Mouse (Mus musculus) heart, postnatal 0 days (tissue): ENCODE data around the gene Ipp. TPM values are rescaled to one million over a fixed set of nuclear protein-coding genes. Genes with fewer than 3 reads are reported as not detected.

Experiments
- ATAC-seq: fragments of 200-750 bp; cut with Nextera tagmentation; 2 replicates; pipeline ENCODE4 v1.8.0; 2017; ENCODE audit warnings: low read depth, moderate number of reproducible peaks, moderate library complexity; ENCODE audit not compliant: insufficient read depth
- DNase-seq: peaks from one replicate; pipeline ENCODE4 v3.0.0-alpha.2; 2016; ENCODE audit warnings: low spot score
- H3K27ac ChIP-seq: fragments of 300-500 bp; sonication (generic); 2 replicates; pipeline ENCODE4 v1.5.1; 2014; ENCODE audit warnings: low read depth, mild to moderate bottlenecking
- H3K27me3 ChIP-seq: fragments of 300-500 bp; sonication (generic); 2 replicates; pipeline ENCODE4 v1.6.1; 2014; ENCODE audit warnings: low read length, mixed read lengths; ENCODE audit not compliant: control insufficient read depth, insufficient read depth
- H3K36me3 ChIP-seq: fragments of 300-500 bp; sonication (generic); replicated peaks from 2 replicates; pipeline ENCODE4 v1.6.1; 2014; ENCODE audit warnings: low read length, mixed read lengths; ENCODE audit not compliant: control insufficient read depth, insufficient read depth
- H3K4me1 ChIP-seq: fragments of 300-500 bp; sonication (generic); 2 replicates; pipeline ENCODE4 v1.6.1; 2014; ENCODE audit warnings: antibody characterized with exemption; ENCODE audit not compliant: control insufficient read depth, insufficient read depth
- H3K4me2 ChIP-seq: fragments of 300-500 bp; sonication (generic); 2 replicates; pipeline ENCODE4 v1.6.1; 2014; ENCODE audit warnings: low read depth, mild to moderate bottlenecking, low read length, moderate library complexity
- H3K4me3 ChIP-seq: fragments of 300-500 bp; sonication (generic); 2 replicates; pipeline ENCODE4 v1.5.1; 2014; ENCODE audit warnings: low read depth, low read length
- H3K9ac ChIP-seq: fragments of 300-500 bp; sonication (generic); replicated peaks from 2 replicates; pipeline ENCODE4 v1.6.1; 2014; ENCODE audit warnings: low read depth, low read length, mixed read lengths
- H3K9me3 ChIP-seq: fragments of 300-500 bp; sonication (generic); replicated peaks from 2 replicates; pipeline ENCODE4 v1.6.1; 2016; ENCODE audit warnings: low read length; ENCODE audit not compliant: control insufficient read depth
- CTCF ChIP-seq: IDR thresholded peaks from 2 replicates; pipeline ENCODE4 v1.5.1; 2016; ENCODE audit warnings: antibody characterized with exemption, control low read depth, low read depth
- EP300 ChIP-seq: IDR thresholded peaks from 2 replicates; pipeline ENCODE4 v1.6.1; 2016; ENCODE audit warnings: antibody characterized with exemption, low read depth
- WGBS: fragments of 180-500 bp; shearing (Covaris S2); extraction: QIAGEN DNeasy Blood & Tissue Kit; methylation state at CpG from one replicate; pipeline ENCODE4 v1.1.7; 2014; 5-methylcytosine and 5-hydroxymethylcytosine counted together
- polyA plus RNA-seq: library from polyadenylated mRNA; unstranded; fragments of >200 nt; fragmentation: Nextera tagmentation; extraction: Ambion mirVana; gene quantifications from 2 replicates; pipeline ENCODE4 v1.2.1, GENCODE M21; 2015
- total RNA-seq: library from RNA; depleted of rRNA; stranded (reverse); fragments of >200 nt; gene quantifications from 2 replicates; pipeline ENCODE4 v1.2.3, GENCODE M21; 2014; ENCODE audit warnings: low replicate concordance; rRNA removed

Ipp gene
- total and polyA plus RNA-seq, 2 experiments from 2014 or later = 6.2 to 15.9 TPM

GRCm38 (mm10) chr4:116555413-116556300, 48.3 kb downstream of the Ipp start, which contains the start of gene Tmem69:
Gene Tmem69 (minus strand): TSS chr4:116555936.
- Histone ChIP-seq H3K9ac (peak within 1 kb of the TSS; percentile 91), H3K4me3 (peak within 1 kb of the TSS; percentile 99), H3K9me3 (no peaks in the 10 kb centered on the region), H3K36me3 (peaks cover 20% of the 10 kb centered on the region), H3K4me2 (peak within 1 kb of the TSS; percentile 81), H3K27ac (peak within 1 kb of the TSS; percentile 99), H3K4me1 (peaks cover 15% of the 10 kb centered on the region), H3K27me3 (no peaks in the 10 kb centered on the region)
- TF ChIP-seq EP300 = no peak
- no peak for TF ChIP-seq CTCF
- 4% methylated on average over 23 of the region's 23 CpGs for WGBS
- DNase-seq (peak; percentile 73), ATAC-seq (no peak)

DNA sequence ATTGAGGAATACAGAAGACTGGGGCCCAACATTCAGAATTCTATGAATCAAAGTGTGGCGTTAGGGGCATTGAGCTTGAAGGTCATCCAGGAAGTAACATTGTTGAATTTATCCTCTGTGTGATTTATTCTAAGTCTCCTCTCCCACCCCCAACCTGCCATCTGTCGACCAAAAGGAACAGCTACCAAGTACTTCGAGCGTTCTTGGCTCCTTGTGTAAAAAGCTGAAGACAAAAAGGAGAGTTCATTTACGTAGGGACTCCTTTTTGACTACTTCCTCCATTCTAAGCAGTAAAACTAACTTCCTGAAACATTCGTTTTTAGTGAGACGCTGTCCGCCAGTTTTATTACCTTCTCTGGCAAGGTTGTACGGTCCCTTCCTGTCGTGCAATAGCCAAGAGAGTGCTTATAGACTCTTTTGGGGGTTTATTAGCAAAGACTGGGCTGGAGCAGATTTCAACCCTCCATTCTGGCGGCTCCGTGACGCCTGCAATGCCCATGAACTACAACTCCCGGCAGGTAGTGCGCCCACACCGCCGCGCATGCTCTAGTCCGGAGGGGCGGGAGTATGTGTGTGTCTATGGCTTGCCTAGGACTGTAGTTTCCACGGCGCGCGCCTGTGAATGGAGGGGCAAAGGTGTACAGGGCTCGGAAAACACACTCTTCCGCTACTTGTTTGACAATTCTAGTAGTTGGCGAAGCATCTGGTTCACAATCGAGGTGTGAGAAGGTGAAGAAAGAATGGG, 49.4 kb downstream of the Ipp start:
- DNase-seq (peak; percentile 93), ATAC-seq (peak; percentile 92)
- Histone ChIP-seq H3K4me2 (peak overlapping the region; percentile 81), H3K36me3 (peaks cover 20% of the 10 kb centered on the region), H3K27me3 (no peaks in the 10 kb centered on the region), H3K27ac (peak overlapping the region; percentile 99), H3K9ac (peak overlapping the region; percentile 91), H3K9me3 (no peaks in the 10 kb centered on the region), H3K4me1 (peaks cover 15% of the 10 kb centered on the region), H3K4me3 (peak overlapping the region; percentile 99)
- TF ChIP-seq CTCF (no peak), EP300 (no peak)
- under 1% methylated on average over 28 of the region's 28 CpGs for WGBS

DNA sequence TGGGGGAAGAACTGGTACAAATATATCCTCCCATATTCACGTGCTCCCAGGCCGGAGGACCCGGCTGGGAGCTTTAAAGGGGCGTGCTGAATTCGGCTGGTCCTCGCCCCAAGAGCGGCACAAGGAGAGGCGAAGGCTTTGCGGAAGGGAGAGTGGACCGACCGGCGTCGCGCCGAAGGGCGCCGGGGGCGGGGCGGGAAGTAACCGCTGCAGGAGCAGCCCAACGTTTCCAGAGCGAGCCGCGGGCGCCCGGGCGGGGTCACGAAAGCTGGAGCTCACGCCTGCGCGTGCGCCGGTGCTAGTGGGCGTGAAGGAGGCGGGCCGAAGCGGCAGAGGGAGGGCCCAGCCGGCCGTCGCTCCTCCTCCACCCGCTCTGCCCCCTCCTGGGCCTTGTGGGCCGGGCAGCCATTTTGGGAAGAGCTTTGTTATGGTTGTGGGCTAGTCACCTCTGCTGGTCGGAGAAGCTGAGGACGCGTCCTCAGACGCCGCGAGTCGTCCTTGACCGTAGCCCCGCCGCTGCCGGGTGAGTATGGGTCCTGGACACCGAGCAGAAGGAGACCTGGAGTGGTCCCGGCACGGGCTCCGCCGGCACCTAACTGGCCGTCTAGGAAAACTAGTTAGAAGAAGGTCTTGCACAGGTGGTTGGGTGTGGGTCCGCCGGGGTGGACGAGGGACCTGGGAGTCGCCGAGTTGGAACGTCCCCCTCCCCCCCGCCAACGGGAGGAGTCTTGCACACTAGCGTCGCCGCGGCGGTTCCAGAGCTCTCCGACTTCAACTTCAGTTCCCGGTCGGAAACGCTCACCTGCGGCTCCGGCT, 50.2 kb downstream of the Ipp start, which contains the start of gene Gpbp1l1:
Gene Gpbp1l1 (plus strand): TSS at position 353 of the 816 bp plus-strand sequence.
- peak within 1 kb of the TSS; percentile 81 for H3K4me2 ChIP-seq
- no peaks in the 10 kb centered on the region for H3K9me3 ChIP-seq
- peak within 1 kb of the TSS; percentile 99 for H3K4me3 ChIP-seq
- H3K9ac ChIP-seq = peak within 1 kb of the TSS; percentile 91
- DNase-seq = peak; percentile 97
- ATAC-seq = peak; percentile 97
- under 1% methylated on average over 78 of the region's 78 CpGs for WGBS
- H3K36me3 ChIP-seq = peaks cover 16% of the 10 kb centered on the region
- peaks cover 15% of the 10 kb centered on the region for H3K4me1 ChIP-seq
- no peak; the same call in 1 of the 2 replicates for TF ChIP-seq EP300
- peak; percentile 41 for TF ChIP-seq CTCF
- peak within 1 kb of the TSS; percentile 99 for H3K27ac ChIP-seq
- no peaks in the 10 kb centered on the region for H3K27me3 ChIP-seq

DNA sequence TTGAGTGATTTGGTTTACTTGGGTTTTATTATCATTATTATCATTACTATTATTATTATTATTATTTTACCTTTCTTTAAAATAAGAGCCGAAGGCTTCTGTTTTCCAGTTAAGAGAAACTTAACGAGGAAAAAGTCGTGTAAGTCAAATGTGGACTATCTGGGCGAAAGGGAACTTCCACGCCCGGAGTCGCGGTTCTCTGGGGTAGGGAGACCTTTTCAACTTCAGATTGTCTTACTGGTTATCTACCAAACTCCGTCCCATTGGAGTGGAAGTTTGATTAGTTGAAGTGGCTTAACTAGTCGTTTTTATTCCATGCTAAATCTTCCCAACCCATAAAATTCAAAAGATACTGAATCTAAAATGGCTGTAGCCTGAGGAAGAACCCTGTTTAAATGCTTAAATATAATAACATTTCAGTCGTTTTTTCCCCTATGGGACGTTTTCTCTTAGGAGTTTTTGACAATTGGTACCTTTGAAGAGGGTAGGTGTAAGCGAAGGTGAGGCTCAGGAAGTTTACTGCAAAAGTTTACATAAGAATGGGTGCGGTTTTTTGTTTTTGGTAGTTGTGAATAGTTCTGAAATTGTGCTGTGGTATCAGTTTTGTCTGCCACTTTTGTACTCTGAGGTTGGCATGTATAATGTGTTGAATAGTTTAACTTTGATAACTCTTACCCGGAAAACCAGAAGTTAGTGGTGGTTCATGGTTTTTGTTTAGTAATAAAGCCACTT, 51.0 kb downstream of the Ipp start:
- no peak for TF ChIP-seq EP300
- TF ChIP-seq CTCF = no peak
- Histone ChIP-seq H3K27ac (peak overlapping the region; percentile 99), H3K9ac (peak overlapping the region; percentile 91), H3K4me2 (peak overlapping the region; percentile 81), H3K27me3 (no peaks in the 10 kb centered on the region), H3K9me3 (no peaks in the 10 kb centered on the region), H3K4me1 (peaks cover 15% of the 10 kb centered on the region), H3K36me3 (peaks cover 9% of the 10 kb centered on the region), H3K4me3 (peak overlapping the region; percentile 99)
- 1% methylated on average over 15 of the region's 15 CpGs for WGBS
- DNase-seq = peak; percentile 30
- no peak for ATAC-seq

Other genes with a start within 250 kb of the Ipp start
- 49.8 and 52.5 TPM in 2 replicates for gene Mast2, start 43.4 kb upstream of the Ipp start, total RNA-seq
- 14.3 and 14.9 TPM in 2 replicates for gene Mast2, start 43.4 kb upstream of the Ipp start, polyA plus RNA-seq
- 17.9 and 19.6 TPM in 2 replicates for gene Tmem69, start 48.4 kb downstream of the Ipp start, total RNA-seq
- 27.6 and 28.2 TPM in 2 replicates for gene Tmem69, start 48.4 kb downstream of the Ipp start, polyA plus RNA-seq
- 56.9 and 95.7 TPM in 2 replicates for gene Gpbp1l1, start 50.1 kb downstream of the Ipp start, total RNA-seq
- gene Gpbp1l1, start 50.1 kb downstream of the Ipp start, polyA plus RNA-seq = 30.1 and 32.5 TPM in 2 replicates
- 0.08 and 0.57 TPM in 2 replicates for gene Ccdc17, start 89.1 kb downstream of the Ipp start, total RNA-seq
- 3.1 and 5.1 TPM in 2 replicates for gene Ccdc17, start 89.1 kb downstream of the Ipp start, polyA plus RNA-seq
- 28.1 and 29.9 TPM in 2 replicates for gene Nasp, start 120.4 kb downstream of the Ipp start, total RNA-seq
- gene Nasp, start 120.4 kb downstream of the Ipp start, polyA plus RNA-seq = 32.1 and 32.2 TPM in 2 replicates
- 465 and 479 TPM in 2 replicates for gene Akr1a1, start 144.1 kb downstream of the Ipp start, total RNA-seq
- 533 and 534 TPM in 2 replicates for gene Akr1a1, start 144.1 kb downstream of the Ipp start, polyA plus RNA-seq
- 317 and 334 TPM in 2 replicates for gene Prdx1, start 178.0 kb downstream of the Ipp start, total RNA-seq
- 1,000 and 1,028 TPM in 2 replicates for gene Prdx1, start 178.0 kb downstream of the Ipp start, polyA plus RNA-seq
- gene Mmachc, start 200.9 kb downstream of the Ipp start, total RNA-seq = 41.1 and 51.3 TPM in 2 replicates
- 36.5 and 38.4 TPM in 2 replicates for gene Mmachc, start 200.9 kb downstream of the Ipp start, polyA plus RNA-seq
- gene Ccdc163, start 201.0 kb downstream of the Ipp start, total RNA-seq = 6.3 and 6.8 TPM in 2 replicates
- 6.0 and 8.7 TPM in 2 replicates for gene Ccdc163, start 201.0 kb downstream of the Ipp start, polyA plus RNA-seq
- 1.3 and 4.0 TPM in 2 replicates for gene Tesk2, start 213.4 kb downstream of the Ipp start, total RNA-seq
- 2.3 and 2.4 TPM in 2 replicates for gene Tesk2, start 213.4 kb downstream of the Ipp start, polyA plus RNA-seq